Mouse (Mus musculus) heart, postnatal 0 days (tissue): ENCODE measurements at regions not wholly inside any gene's neighbourhood (a gene's known extent, or its start where the extent isn't known, plus 50 kb on each side); places are given as distances from the start of the nearest gene placed in this dataset.

Experiments
- CTCF ChIP-seq: IDR thresholded peaks from 2 replicates; pipeline ENCODE4 v1.5.1; 2016; ENCODE audit warnings: antibody characterized with exemption, control low read depth, low read depth
- EP300 ChIP-seq: IDR thresholded peaks from 2 replicates; pipeline ENCODE4 v1.6.1; 2016; ENCODE audit warnings: antibody characterized with exemption, low read depth

DNA sequence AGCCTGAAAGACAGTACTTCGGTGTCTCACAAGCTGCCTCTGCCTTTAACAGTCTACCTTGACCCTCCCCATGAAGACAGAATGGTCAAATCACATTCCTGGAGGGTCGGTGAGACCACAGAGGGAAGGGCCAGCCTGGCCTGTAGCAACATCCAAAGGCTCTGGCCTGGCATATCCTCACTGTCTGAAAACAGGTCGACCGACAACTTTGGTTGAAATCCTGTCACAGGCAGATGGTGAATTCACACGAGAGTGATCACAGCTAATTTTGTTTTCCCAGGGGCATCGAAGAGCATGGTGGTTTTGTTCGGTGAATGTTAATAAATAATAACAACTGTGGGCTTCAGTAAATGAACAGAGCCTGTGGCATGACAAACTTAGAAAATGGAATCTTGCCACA, 71.4 kb upstream of the Epb41l3 start:
- TF ChIP-seq CTCF (no peak), EP300 (no peak)
